8 mouse cellular contexts compared by ENCODE assay signal in genomic region chr7:90060343-90061175, GRCm38 (mm10).
A peak's percentile ranks its signal among the peaks of the same experiment; 100 is the strongest.
DNase-seq lines count a peak whose midpoint lies in the region; ATAC-seq lines count a peak whose summit lies in the region.

No protein-coding gene starts in this region.

- H3K9ac ChIP-seq in heart, embryonic 15.5 days: no peak overlapping the region

- peak; percentile 18 for DNase-seq in adrenal gland, postnatal 14 days
- DNase-seq in adrenal gland, postnatal 25 days: no peak
- DNase-seq in B cell, adult 2 months: peak; percentile 27 to 31
- DNase-seq in liver: peak; percentile 87
- DNase-seq in thymus, postnatal 25 days: peak; percentile 30
- DNase-seq in gastrocnemius, postnatal 25 days: no peak
- DNase-seq in retina, embryonic 14.5 days (ENCODE audit: low spot score): no peak

- no peaks in the 10 kb centered on the region for H3K9me3 ChIP-seq in heart, embryonic 15.5 days (replicated peaks)

- H3K4me1 ChIP-seq in heart, embryonic 15.5 days (replicated peaks): peaks cover 16% of the 10 kb centered on the region

- peak; percentile 34; the same call in 1 of the 2 replicates for ATAC-seq in heart, embryonic 15.5 days (replicated peaks; ENCODE audit: insufficient number of reproducible peaks, insufficient read depth, low FRiP score, low read depth)

- no peaks in the 10 kb centered on the region for H3K36me3 ChIP-seq in heart, embryonic 15.5 days

- no peaks in the 10 kb centered on the region for H3K27me3 ChIP-seq in heart, embryonic 15.5 days

- peak overlapping the region; percentile 6; the same call in 1 of the 2 replicates for H3K4me2 ChIP-seq in heart, embryonic 15.5 days

- H3K27ac ChIP-seq in heart, embryonic 15.5 days: peak overlapping the region; percentile 50

- no peak overlapping the region for H3K4me3 ChIP-seq in heart, embryonic 15.5 days

- 45% methylated on average over 16 of the region's 16 CpGs for WGBS in heart, embryonic 15.5 days

Comparison
In these comparisons a context has a peak if more than half of its experiments do, and no peak if none do; other contexts are left out.
1. DNase-seq: peak in adrenal gland, postnatal 14 days (single experiment), B cell, adult 2 months (2 of 2), liver (single experiment) and thymus, postnatal 25 days (single experiment); none in adrenal gland, postnatal 25 days (single experiment), gastrocnemius, postnatal 25 days (single experiment) and retina, embryonic 14.5 days (single experiment).